Mouse (Mus musculus): ENCODE results near the gene Prelid1. TPM values are rescaled to one million over a fixed set of nuclear protein-coding genes. Genes with fewer than 3 reads are reported as not detected.

The Prelid1 gene
- polyA plus RNA-seq, 1 experiment: 499 TPM

GRCm38 (mm10) chr13:55361145-55361544 lies 40.8 kb downstream of the Prelid1 start:
- Histone ChIP-seq H3K79me2 (ENCODE audit: control insufficient read depth, insufficient read depth) (peaks cover 63% of the 10 kb centered on the region), H3K27me3 (ENCODE audit: control insufficient read depth, insufficient read depth, insufficient read length) (peaks cover 3% of the 10 kb centered on the region), H3K4me3 (ENCODE audit: insufficient read depth, poor library complexity, severe bottlenecking) (peak overlapping the region; percentile 97), H3K79me3 (ENCODE audit: low read depth) (peaks cover 57% of the 10 kb centered on the region), H3ac (ENCODE audit: control insufficient read depth, insufficient read length, low read depth) (no peak overlapping the region), H3K36me3 (ENCODE audit: control insufficient read depth, insufficient read depth) (peaks cover 28% of the 10 kb centered on the region)
- TF ChIP-seq MAX (IDR thresholded peaks at IDR 0.05) (no peak), MYOD1 (IDR thresholded peaks at IDR 0.05; ENCODE audit: control insufficient read depth, insufficient read length, low read depth) (no peak), CTCF (IDR thresholded peaks at IDR 0.05; ENCODE audit: control insufficient read depth, insufficient read depth, insufficient read length) (no peak), MYOG (IDR thresholded peaks at IDR 0.05; ENCODE audit: control insufficient read depth, extremely low read depth, insufficient read length) (no peak), CEBPB (IDR thresholded peaks at IDR 0.05; ENCODE audit: low read depth) (peak; percentile 34)

- TF ChIP-seq MYOD1 (IDR thresholded peaks at IDR 0.05; ENCODE audit: control insufficient read depth, insufficient read length, low read depth) (peak; percentile 62), MAX (IDR thresholded peaks at IDR 0.05) (peak; percentile 40), USF1 (IDR thresholded peaks at IDR 0.05; ENCODE audit: low read depth) (no peak)
- peaks cover 54% of the 10 kb centered on the region for H3K79me2 ChIP-seq (ENCODE audit: control insufficient read depth, insufficient read depth)
- peaks cover 3% of the 10 kb centered on the region for H3K27me3 ChIP-seq (ENCODE audit: control insufficient read depth, insufficient read depth, insufficient read length)
- H3ac ChIP-seq (ENCODE audit: control insufficient read depth, insufficient read length, low read depth): peak overlapping the region; percentile 90
- peaks cover 22% of the 10 kb centered on the region for H3K36me3 ChIP-seq (ENCODE audit: control insufficient read depth, insufficient read depth)
- peak overlapping the region; percentile 97 for H3K4me3 ChIP-seq (ENCODE audit: insufficient read depth, poor library complexity, severe bottlenecking)
- peaks cover 49% of the 10 kb centered on the region for H3K79me3 ChIP-seq (ENCODE audit: low read depth)
These were observed 41.7 kb downstream of the Prelid1 start for GRCm38 (mm10) chr13:55361974-55362452.

- H3ac ChIP-seq (ENCODE audit: control insufficient read depth, insufficient read length, low read depth): peak within 1 kb of the TSS; percentile 90
- TF ChIP-seq MAX (IDR thresholded peaks at IDR 0.05) (peak; percentile 62), CTCF (IDR thresholded peaks at IDR 0.05; ENCODE audit: control insufficient read depth, insufficient read depth, insufficient read length) (no peak), CEBPB (IDR thresholded peaks at IDR 0.05; ENCODE audit: low read depth) (peak; percentile 22), MYOD1 (IDR thresholded peaks at IDR 0.05; ENCODE audit: control insufficient read depth, insufficient read length, low read depth) (no peak)
- H3K79me3 ChIP-seq (ENCODE audit: low read depth): peaks cover 44% of the 10 kb centered on the region
- H3K27me3 ChIP-seq (ENCODE audit: control insufficient read depth, insufficient read depth, insufficient read length): peaks cover 3% of the 10 kb centered on the region
- H3K79me2 ChIP-seq (ENCODE audit: control insufficient read depth, insufficient read depth): peaks cover 49% of the 10 kb centered on the region
- H3K4me3 ChIP-seq (ENCODE audit: insufficient read depth, poor library complexity, severe bottlenecking): peak within 1 kb of the TSS; percentile 97
- H3K36me3 ChIP-seq (ENCODE audit: control insufficient read depth, insufficient read depth): peaks cover 20% of the 10 kb centered on the region
These were observed 42.3 kb downstream of the Prelid1 start, which contains the start of gene Lman2 for GRCm38 (mm10) chr13:55362453-55363060. Gene Lman2, minus strand, starts transcription at chr13:55362783.

- peaks cover 33% of the 10 kb centered on the region for H3K27me3 ChIP-seq (ENCODE audit: control insufficient read depth, insufficient read depth, insufficient read length)
- H3K79me2 ChIP-seq (ENCODE audit: control insufficient read depth, insufficient read depth): no peaks in the 10 kb centered on the region
- no peak overlapping the region for H3K4me3 ChIP-seq (ENCODE audit: insufficient read depth, poor library complexity, severe bottlenecking)
- no peaks in the 10 kb centered on the region for H3K36me3 ChIP-seq (ENCODE audit: control insufficient read depth, insufficient read depth)
- no peak overlapping the region for H3ac ChIP-seq (ENCODE audit: control insufficient read depth, insufficient read length, low read depth)
- TF ChIP-seq CTCF (IDR thresholded peaks at IDR 0.05; ENCODE audit: control insufficient read depth, insufficient read depth, insufficient read length): no peak
- no peak for TF ChIP-seq FOSL1 (IDR thresholded peaks at IDR 0.05; ENCODE audit: insufficient read depth, low read length, poor library complexity, severe bottlenecking)
- no peak for TF ChIP-seq MYOG (IDR thresholded peaks at IDR 0.05; ENCODE audit: control insufficient read depth, extremely low read depth, insufficient read length)
- no peak for TF ChIP-seq USF1 (IDR thresholded peaks at IDR 0.05; ENCODE audit: low read depth)
- no peak for TF ChIP-seq CEBPB (IDR thresholded peaks at IDR 0.05; ENCODE audit: low read depth)
- no peak for TF ChIP-seq MAX (IDR thresholded peaks at IDR 0.05)
- no peak for TF ChIP-seq MYOD1 (IDR thresholded peaks at IDR 0.05; ENCODE audit: control insufficient read depth, insufficient read length, low read depth)
- no peaks in the 10 kb centered on the region for H3K79me3 ChIP-seq (ENCODE audit: low read depth)
These were observed 48.1 kb downstream of the Prelid1 start for GRCm38 (mm10) chr13:55368401-55368800.

GRCm38 (mm10) chr13:55369531-55370114 lies 49.3 kb downstream of the Prelid1 start, which contains the start of gene Rgs14:
Gene Rgs14, plus strand, starts transcription at chr13:55369732.
- H3K36me3 ChIP-seq (ENCODE audit: control insufficient read depth, insufficient read depth): no peaks in the 10 kb centered on the region
- no peak within 1 kb of the TSS for H3K4me3 ChIP-seq (ENCODE audit: insufficient read depth, poor library complexity, severe bottlenecking)
- H3K27me3 ChIP-seq (ENCODE audit: control insufficient read depth, insufficient read depth, insufficient read length): peaks cover 46% of the 10 kb centered on the region
- H3K79me2 ChIP-seq (ENCODE audit: control insufficient read depth, insufficient read depth): no peaks in the 10 kb centered on the region
- no peaks in the 10 kb centered on the region for H3K79me3 ChIP-seq (ENCODE audit: low read depth)
- H3ac ChIP-seq (ENCODE audit: control insufficient read depth, insufficient read length, low read depth): no peak within 1 kb of the TSS
- no peak for TF ChIP-seq CEBPB (IDR thresholded peaks at IDR 0.05; ENCODE audit: low read depth)
- TF ChIP-seq CTCF (IDR thresholded peaks at IDR 0.05; ENCODE audit: control insufficient read depth, insufficient read depth, insufficient read length): no peak
- no peak for TF ChIP-seq MAX (IDR thresholded peaks at IDR 0.05)
- TF ChIP-seq MYOD1 (IDR thresholded peaks at IDR 0.05; ENCODE audit: control insufficient read depth, insufficient read length, low read depth): no peak
- no peak for TF ChIP-seq MYOG (IDR thresholded peaks at IDR 0.05; ENCODE audit: control insufficient read depth, extremely low read depth, insufficient read length)
- TF ChIP-seq USF1 (IDR thresholded peaks at IDR 0.05; ENCODE audit: low read depth): no peak
- no peak for TF ChIP-seq FOSL1 (IDR thresholded peaks at IDR 0.05; ENCODE audit: insufficient read depth, low read length, poor library complexity, severe bottlenecking)

GRCm38 (mm10) chr13:55370234-55370633 lies 49.9 kb downstream of the Prelid1 start:
- no peak overlapping the region for H3ac ChIP-seq (ENCODE audit: control insufficient read depth, insufficient read length, low read depth)
- H3K27me3 ChIP-seq (ENCODE audit: control insufficient read depth, insufficient read depth, insufficient read length): peaks cover 48% of the 10 kb centered on the region
- TF ChIP-seq USF1 (IDR thresholded peaks at IDR 0.05; ENCODE audit: low read depth): no peak
- TF ChIP-seq FOSL1 (IDR thresholded peaks at IDR 0.05; ENCODE audit: insufficient read depth, low read length, poor library complexity, severe bottlenecking): no peak
- TF ChIP-seq MYOD1 (IDR thresholded peaks at IDR 0.05; ENCODE audit: control insufficient read depth, insufficient read length, low read depth): no peak
- TF ChIP-seq MYOG (IDR thresholded peaks at IDR 0.05; ENCODE audit: control insufficient read depth, extremely low read depth, insufficient read length): no peak
- no peak for TF ChIP-seq CEBPB (IDR thresholded peaks at IDR 0.05; ENCODE audit: low read depth)
- no peak for TF ChIP-seq CTCF (IDR thresholded peaks at IDR 0.05; ENCODE audit: control insufficient read depth, insufficient read depth, insufficient read length)
- TF ChIP-seq MAX (IDR thresholded peaks at IDR 0.05): no peak
- no peaks in the 10 kb centered on the region for H3K79me3 ChIP-seq (ENCODE audit: low read depth)
- H3K36me3 ChIP-seq (ENCODE audit: control insufficient read depth, insufficient read depth): no peaks in the 10 kb centered on the region
- no peaks in the 10 kb centered on the region for H3K79me2 ChIP-seq (ENCODE audit: control insufficient read depth, insufficient read depth)
- H3K4me3 ChIP-seq (ENCODE audit: insufficient read depth, poor library complexity, severe bottlenecking): no peak overlapping the region
